Mouse (Mus musculus): Measurements from ENCODE around the gene Stmn1. TPM values are rescaled to one million over a fixed set of nuclear protein-coding genes. Genes with fewer than 3 reads are reported as not detected.

The Stmn1 gene
- total RNA-seq, 2 experiments from 2014 or later, result 563 to 821 TPM

GRCm38 (mm10) chr4:134457130-134457825 lies 10.8 kb upstream of the Stmn1 start:
- ATAC-seq (ENCODE audit: poor library complexity, severe bottlenecking), result no peak

GRCm38 (mm10) chr4:134458856-134459255 lies 9.3 kb upstream of the Stmn1 start:
- no peak for ATAC-seq (ENCODE audit: poor library complexity, severe bottlenecking)

GRCm38 (mm10) chr4:134460277-134460676 lies 7.8 kb upstream of the Stmn1 start:
- ATAC-seq (ENCODE audit: poor library complexity, severe bottlenecking), result peak; percentile 96

GRCm38 (mm10) chr4:134461252-134461651 lies 6.9 kb upstream of the Stmn1 start:
- no peak for ATAC-seq (ENCODE audit: poor library complexity, severe bottlenecking)

GRCm38 (mm10) chr4:134465789-134466188 lies 2.3 kb upstream of the Stmn1 start:
- no peak for ATAC-seq (ENCODE audit: poor library complexity, severe bottlenecking)

- no peak for ATAC-seq (ENCODE audit: poor library complexity, severe bottlenecking)
Measured at GRCm38 (mm10) chr4:134466381-134467262, 1.5 kb upstream of the Stmn1 start.

GRCm38 (mm10) chr4:134467435-134468214 lies 495 bp upstream of the Stmn1 start:
- ATAC-seq (ENCODE audit: poor library complexity, severe bottlenecking), result no peak

- peak; percentile 94 for ATAC-seq (ENCODE audit: poor library complexity, severe bottlenecking)
Measured at GRCm38 (mm10) chr4:134468578-134469266, 602 bp downstream of the Stmn1 start.

GRCm38 (mm10) chr4:134469341-134469796 lies 1.2 kb downstream of the Stmn1 start:
- no peak for ATAC-seq (ENCODE audit: poor library complexity, severe bottlenecking)

- ATAC-seq (ENCODE audit: poor library complexity, severe bottlenecking), result no peak
Measured at GRCm38 (mm10) chr4:134469985-134470384, 1.9 kb downstream of the Stmn1 start.

- ATAC-seq (ENCODE audit: poor library complexity, severe bottlenecking), result no peak
Measured at GRCm38 (mm10) chr4:134471469-134471868, 3.3 kb downstream of the Stmn1 start.

- ATAC-seq (ENCODE audit: poor library complexity, severe bottlenecking), result no peak
Measured at GRCm38 (mm10) chr4:134473764-134474163, 5.6 kb downstream of the Stmn1 start.

GRCm38 (mm10) chr4:134474240-134474639 lies 6.1 kb downstream of the Stmn1 start:
- ATAC-seq (ENCODE audit: poor library complexity, severe bottlenecking), result no peak

GRCm38 (mm10) chr4:134476899-134477298 lies 8.8 kb downstream of the Stmn1 start:
- ATAC-seq (ENCODE audit: poor library complexity, severe bottlenecking), result no peak

- ATAC-seq (ENCODE audit: poor library complexity, severe bottlenecking), result peak; percentile 92
Measured at GRCm38 (mm10) chr4:134478031-134478430, 9.9 kb downstream of the Stmn1 start.

- ATAC-seq (ENCODE audit: poor library complexity, severe bottlenecking), result no peak
Measured at GRCm38 (mm10) chr4:134479839-134480238, 11.7 kb downstream of the Stmn1 start.

GRCm38 (mm10) chr4:134480864-134481263 lies 12.7 kb downstream of the Stmn1 start:
- ATAC-seq (ENCODE audit: poor library complexity, severe bottlenecking), result peak; percentile 76

GRCm38 (mm10) chr4:134481270-134481669 lies 13.2 kb downstream of the Stmn1 start:
- ATAC-seq (ENCODE audit: poor library complexity, severe bottlenecking), result peak; percentile 13; the same call in 1 of the 2 replicates

GRCm38 (mm10) chr4:134482442-134482841 lies 14.3 kb downstream of the Stmn1 start:
- ATAC-seq (ENCODE audit: poor library complexity, severe bottlenecking), result no peak

- ATAC-seq (ENCODE audit: poor library complexity, severe bottlenecking), result no peak
Measured at GRCm38 (mm10) chr4:134483078-134483688, 15.1 kb downstream of the Stmn1 start.
